Mouse (Mus musculus): ENCODE results near the gene Klhdc10.

The Klhdc10 gene

GRCm38 (mm10) chr6:30401308-30402015 is at the start of gene Klhdc10:
Klhdc10 (plus strand) TSS chr6:30401868.
- peak; percentile 32; the same call in 1 of the 2 replicates for TF ChIP-seq GATA4 (IDR thresholded peaks at IDR 0.05; ENCODE audit: insufficient replicate concordance, low read length)

- TF ChIP-seq GATA4 (IDR thresholded peaks at IDR 0.05; ENCODE audit: insufficient replicate concordance, low read length) = no peak
Observed at GRCm38 (mm10) chr6:30352762-30353161, 48.9 kb upstream of the Klhdc10 start.

DNA sequence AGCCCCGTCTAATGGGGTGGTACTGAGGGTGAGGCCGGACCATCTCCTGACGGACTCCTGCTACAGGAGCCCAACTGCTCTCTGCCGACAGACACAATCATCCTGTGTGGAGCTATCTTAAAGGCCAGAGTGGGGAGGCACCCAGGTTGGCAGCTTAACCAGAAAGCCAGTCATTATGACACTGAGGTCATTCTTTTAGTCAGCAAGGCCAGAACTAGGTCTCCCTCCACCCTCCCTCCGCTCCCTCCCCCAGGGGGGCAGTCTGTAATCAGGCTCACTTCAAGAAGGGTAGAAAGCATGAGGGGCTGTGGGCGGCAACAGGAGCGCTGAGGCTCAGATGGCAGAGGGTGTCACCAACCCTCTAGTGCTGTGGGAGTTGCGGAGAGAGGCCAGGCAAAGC is 48.0 kb upstream of the Klhdc10 start:
- TF ChIP-seq GATA4 (IDR thresholded peaks at IDR 0.05; ENCODE audit: insufficient replicate concordance, low read length) = no peak

- TF ChIP-seq GATA4 (IDR thresholded peaks at IDR 0.05; ENCODE audit: insufficient replicate concordance, low read length) = no peak
Observed at GRCm38 (mm10) chr6:30354760-30355159, 46.9 kb upstream of the Klhdc10 start.

GRCm38 (mm10) chr6:30355701-30356100 is 46.0 kb upstream of the Klhdc10 start:
- TF ChIP-seq GATA4 (IDR thresholded peaks at IDR 0.05; ENCODE audit: insufficient replicate concordance, low read length) = no peak

DNA sequence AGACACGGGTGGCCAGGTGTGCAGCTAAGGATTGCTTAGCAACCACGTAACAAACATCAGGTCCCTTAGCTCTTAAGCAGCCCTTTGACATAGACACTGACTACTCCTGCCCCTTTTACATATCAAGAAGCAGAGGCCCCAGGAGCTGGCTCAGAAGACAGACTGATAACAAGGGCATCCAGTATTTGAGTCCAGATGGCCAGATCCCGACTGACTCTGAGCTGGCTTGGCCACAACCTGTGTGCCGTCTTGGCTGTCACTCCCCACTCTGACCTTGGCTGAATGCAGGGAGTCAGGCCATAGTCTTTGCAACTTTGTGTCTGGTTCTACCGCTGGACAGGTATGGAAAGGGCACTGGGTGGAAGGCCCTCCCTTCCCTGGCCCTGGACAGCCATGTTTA is 45.5 kb upstream of the Klhdc10 start:
- TF ChIP-seq GATA4 (IDR thresholded peaks at IDR 0.05; ENCODE audit: insufficient replicate concordance, low read length) = peak; percentile 11; the same call in 1 of the 2 replicates

DNA sequence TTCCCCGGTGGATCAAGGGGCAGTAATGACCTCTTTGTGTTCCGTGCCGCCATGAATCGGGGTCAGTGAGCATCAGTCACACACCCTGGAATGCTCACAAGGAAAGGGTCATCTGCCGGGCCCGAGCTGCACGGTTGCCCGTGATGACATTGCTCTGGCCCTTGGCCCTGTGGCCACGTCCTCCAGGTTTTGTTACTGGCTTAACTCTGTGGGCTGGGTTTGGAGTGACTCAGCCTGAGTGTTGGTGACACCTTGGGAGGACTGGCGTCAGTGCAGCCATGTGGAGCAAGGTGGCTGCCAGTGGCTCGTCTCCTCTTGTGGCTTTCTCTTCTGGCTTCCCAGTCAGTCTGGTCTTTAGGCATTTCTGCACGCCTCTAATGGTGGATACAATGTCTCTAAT is 45.0 kb upstream of the Klhdc10 start:
- no peak for TF ChIP-seq GATA4 (IDR thresholded peaks at IDR 0.05; ENCODE audit: insufficient replicate concordance, low read length)

DNA sequence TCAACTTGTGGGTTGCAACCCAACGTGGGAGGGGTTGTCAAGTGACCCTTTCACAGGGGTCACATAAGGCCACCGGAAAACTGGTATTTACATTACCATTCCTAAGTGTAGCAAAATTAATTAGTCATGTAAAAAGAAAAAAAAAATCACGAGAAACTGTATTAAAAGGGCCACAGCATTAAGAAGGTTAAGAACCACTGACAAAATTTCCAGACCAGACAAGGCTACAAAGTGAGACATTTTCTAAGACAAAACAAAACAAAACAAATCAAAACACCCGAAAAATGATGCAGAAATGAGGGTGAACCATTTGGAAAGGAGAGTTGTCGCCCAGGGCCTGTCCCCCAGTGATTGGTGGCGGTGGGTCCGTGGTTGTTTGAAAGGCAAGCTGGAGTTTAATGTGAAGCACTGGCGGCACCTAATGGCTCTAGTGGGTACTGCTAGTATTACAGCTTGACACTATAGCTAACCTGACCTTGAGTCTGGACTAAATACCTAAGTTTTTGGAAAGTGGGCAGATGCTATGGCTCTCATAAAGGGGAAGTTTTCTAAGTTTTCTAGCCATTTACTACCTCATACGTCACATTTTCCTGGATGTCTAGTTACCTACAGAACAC is 44.0 kb upstream of the Klhdc10 start:
- TF ChIP-seq GATA4 (IDR thresholded peaks at IDR 0.05; ENCODE audit: insufficient replicate concordance, low read length) = no peak

DNA sequence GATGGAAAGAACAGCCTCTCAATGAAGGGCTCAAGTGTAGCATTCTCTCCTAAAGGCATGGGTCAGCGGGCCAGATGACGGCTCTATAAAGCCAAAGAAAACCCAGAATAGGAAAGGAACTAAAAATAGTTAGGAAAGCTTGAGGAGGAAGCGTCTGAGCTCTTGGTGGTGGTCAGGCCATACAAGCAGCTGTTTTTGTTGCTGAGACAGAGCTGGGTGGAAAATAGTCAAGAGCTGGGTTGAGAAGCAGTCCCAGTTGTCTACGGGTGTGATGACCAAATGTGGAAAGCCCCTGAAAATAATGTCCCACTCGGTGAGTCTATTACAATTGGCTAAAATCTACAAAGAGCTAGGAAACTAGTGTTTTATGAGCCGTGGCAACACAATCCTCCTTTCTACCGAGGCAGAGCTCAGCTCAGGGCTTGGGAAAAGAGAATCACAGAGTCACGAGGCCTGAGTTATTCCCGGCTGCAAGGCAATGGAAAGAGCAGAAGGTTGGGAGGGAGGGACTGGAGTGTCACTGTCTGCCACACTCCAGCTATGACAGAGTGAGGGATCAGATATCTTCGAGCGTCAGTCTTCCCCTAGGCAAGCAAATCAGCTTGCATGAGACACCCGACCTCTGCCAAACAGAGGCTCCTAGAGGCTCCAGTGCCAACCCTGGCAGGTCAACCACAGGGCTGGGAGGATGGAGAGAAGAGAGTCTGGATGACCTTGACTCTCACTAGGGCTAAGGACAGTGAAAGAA is 41.7 kb upstream of the Klhdc10 start:
- TF ChIP-seq GATA4 (IDR thresholded peaks at IDR 0.05; ENCODE audit: insufficient replicate concordance, low read length) = no peak

DNA sequence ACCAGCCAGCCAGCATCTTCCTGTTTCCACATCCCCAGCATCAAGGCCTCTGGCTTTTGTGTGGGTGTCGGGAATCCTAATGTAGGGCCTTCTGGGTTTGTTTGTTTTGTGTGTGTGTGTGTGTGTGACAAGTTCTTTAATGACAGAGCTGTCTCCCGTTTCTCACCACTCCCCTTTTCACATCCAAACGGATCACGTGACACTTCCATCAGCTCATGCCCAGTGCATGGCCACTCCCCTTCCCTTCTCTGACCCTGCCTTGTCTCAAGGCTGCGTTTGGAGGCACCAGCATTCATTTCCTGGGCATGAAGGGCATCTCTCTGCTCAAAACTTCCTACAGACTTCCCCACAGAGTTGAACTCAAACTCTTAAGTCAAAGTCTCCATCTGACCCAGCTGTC is 37.9 kb upstream of the Klhdc10 start:
- no peak for TF ChIP-seq GATA4 (IDR thresholded peaks at IDR 0.05; ENCODE audit: insufficient replicate concordance, low read length)

DNA sequence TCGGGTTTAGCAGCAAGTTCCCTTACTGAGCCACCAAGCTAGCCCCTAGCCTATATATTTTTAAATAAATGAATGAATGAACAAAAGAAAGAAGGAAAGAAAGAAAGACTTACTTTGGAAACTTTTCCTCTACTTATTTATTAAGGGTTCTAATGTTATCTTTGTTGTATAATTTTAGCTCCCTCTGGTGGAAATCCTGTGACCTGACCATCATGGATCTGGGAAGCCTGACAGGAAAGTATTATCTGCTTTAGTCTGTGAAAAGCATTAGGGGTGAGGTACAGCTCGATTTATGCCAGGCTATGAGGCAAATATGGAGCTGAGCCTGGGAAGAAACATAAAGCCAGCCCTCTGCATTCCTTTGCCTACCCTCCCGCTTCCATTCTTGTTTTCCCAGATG is 32.4 kb upstream of the Klhdc10 start:
- TF ChIP-seq GATA4 (IDR thresholded peaks at IDR 0.05; ENCODE audit: insufficient replicate concordance, low read length) = no peak

GRCm38 (mm10) chr6:30372627-30373369 is 28.9 kb upstream of the Klhdc10 start:
- TF ChIP-seq GATA4 (IDR thresholded peaks at IDR 0.05; ENCODE audit: insufficient replicate concordance, low read length) = no peak

DNA sequence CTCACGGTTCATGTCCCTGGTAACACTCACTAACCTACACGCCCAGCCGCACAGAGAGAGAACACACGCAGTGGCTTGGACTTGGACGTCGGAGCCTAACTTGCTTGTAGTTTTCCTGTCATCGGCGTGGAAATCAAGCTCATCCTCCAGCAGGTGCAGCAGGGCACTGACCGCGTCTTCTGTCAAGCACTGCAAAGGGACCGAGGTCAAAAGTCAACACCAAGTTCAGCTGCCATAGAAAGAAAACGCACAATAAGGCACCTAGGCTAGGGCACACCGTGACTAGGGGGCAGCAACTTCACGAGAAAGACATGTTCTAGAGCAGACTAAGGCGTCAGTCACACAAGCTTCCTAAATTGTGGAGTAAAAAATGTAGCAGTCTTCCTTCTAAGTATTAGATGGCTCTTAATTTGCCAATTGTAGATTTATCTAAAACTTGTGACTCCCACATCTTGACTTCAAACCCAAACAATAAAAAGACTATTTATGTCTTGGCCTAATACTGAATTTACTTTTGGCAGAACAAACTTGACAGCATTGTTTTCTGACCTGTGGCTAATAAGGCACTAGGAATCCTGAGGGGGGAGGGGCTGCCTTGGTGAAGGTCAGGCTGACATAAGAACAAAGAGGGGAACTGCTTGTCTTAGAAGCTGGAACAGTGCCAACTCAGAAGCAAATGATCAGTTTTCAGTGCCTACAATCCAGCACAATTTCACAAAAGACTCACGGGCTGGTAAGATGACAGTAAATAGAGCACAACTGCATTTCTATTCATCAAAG is 26.7 kb upstream of the Klhdc10 start:
- no peak for TF ChIP-seq GATA4 (IDR thresholded peaks at IDR 0.05; ENCODE audit: insufficient replicate concordance, low read length)

DNA sequence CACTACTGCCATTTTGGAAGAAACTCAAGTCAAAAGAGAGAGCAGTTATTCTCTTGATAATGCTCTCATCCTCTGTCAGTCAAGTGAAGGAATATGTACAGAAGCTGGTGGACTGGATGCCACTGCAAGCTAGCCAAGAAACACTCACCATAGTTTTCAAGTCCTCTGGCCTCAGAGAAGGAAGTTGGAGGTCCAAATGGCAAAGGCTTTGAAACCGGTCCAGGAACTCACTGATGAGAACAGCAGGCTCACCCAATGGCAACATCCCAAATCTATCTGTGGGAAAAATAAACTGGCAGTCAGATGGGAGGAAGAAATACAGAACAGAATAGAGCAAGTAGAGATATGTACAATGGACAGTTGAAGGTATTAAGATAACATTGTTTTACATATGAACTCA is 25.9 kb upstream of the Klhdc10 start:
- peak; percentile 46; the same call in 1 of the 2 replicates for TF ChIP-seq GATA4 (IDR thresholded peaks at IDR 0.05; ENCODE audit: insufficient replicate concordance, low read length)

GRCm38 (mm10) chr6:30381116-30381515 is 20.6 kb upstream of the Klhdc10 start:
- no peak for TF ChIP-seq GATA4 (IDR thresholded peaks at IDR 0.05; ENCODE audit: insufficient replicate concordance, low read length)

Data from liver, adult (tissue).